Mouse (Mus musculus): ENCODE measurements at regions not wholly inside any gene's neighbourhood (a gene's known extent, or its start where the extent isn't known, plus 50 kb on each side); places are given as distances from the start of the nearest gene placed in this dataset.
A peak's percentile ranks its signal among the peaks of the same experiment; 100 is the strongest.
"Not testable (repeated sequence)": the region's sequence is repeated elsewhere in the genome, so short reads cannot be mapped to it uniquely, and the experiment has no call there.

DNA sequence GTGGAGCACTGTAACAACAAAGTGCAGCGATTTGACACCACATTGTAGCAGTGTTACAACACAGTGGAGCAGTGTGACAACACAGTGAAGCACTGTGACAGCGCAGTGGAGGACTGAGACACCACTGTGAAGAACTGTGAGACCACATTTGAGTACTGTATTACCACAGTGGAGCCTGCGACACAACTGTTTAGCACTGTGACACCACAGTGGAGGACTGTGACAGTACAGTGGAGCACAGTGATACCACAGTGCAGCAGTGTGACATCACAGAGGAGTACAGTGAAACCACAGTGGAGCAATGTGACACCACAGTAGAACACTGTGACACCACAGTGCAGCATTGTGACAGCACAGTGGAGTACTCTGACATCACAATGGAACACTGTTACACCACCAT, 102.5 kb upstream of the Vmn1r2 start:
- Histone ChIP-seq H3K4me3 (no peak overlapping the region), H3K4me1 (replicated peaks) (no peaks in the 10 kb centered on the region), H3K27ac (ENCODE audit: poor library complexity, severe bottlenecking) (no peak overlapping the region), H3K27me3 (replicated peaks) (no peaks in the 10 kb centered on the region), H3K9me3 (replicated peaks) (peaks cover 86% of the 10 kb centered on the region), H3K4me2 (no peak overlapping the region), H3K36me3 (no peaks in the 10 kb centered on the region), H3K9ac (no peak overlapping the region)
- WGBS = 24% methylated on average over 3 of the region's 3 CpGs
- no peak for ATAC-seq (ENCODE audit: insufficient number of reproducible peaks, low FRiP score)

DNA sequence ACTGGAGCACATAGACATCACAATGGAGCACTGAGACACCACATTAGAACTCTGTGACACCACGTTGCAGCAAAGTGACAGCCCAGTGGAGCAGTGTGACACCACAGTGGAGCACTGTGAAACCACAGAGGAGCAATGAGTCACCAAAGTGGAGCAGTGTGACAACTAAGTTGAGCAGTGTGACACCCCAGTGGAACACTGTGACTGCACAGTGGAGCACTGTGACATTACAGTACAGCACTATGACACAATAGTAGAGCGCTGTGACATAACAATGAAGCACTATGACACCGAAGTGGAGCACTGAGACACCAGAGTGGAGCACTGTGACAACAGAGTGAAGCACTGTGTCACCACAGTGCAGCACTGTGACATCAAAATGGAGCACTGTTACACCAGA, 101.8 kb upstream of the Vmn1r2 start:
- not testable (repeated sequence) for H3K9ac ChIP-seq; H3K4me3 ChIP-seq; H3K36me3 ChIP-seq; H3K4me2 ChIP-seq; ATAC-seq (ENCODE audit: insufficient number of reproducible peaks, low FRiP score); H3K4me1 ChIP-seq (replicated peaks); H3K27ac ChIP-seq (ENCODE audit: poor library complexity, severe bottlenecking); H3K27me3 ChIP-seq (replicated peaks)
- H3K9me3 ChIP-seq (replicated peaks) = peaks cover 90% of the 10 kb centered on the region
- 68% methylated on average over 3 of the region's 3 CpGs for WGBS

GRCm38 (mm10) chr4:3066051-3066736, 100.9 kb upstream of the Vmn1r2 start:
- H3K4me1 ChIP-seq (replicated peaks) = no peaks in the 10 kb centered on the region
- H3K4me3 ChIP-seq = no peak overlapping the region
- ATAC-seq (ENCODE audit: insufficient number of reproducible peaks, low FRiP score) = no peak
- H3K27ac ChIP-seq (ENCODE audit: poor library complexity, severe bottlenecking) = no peak overlapping the region
- peaks cover 99% of the 10 kb centered on the region for H3K9me3 ChIP-seq (replicated peaks)
- H3K36me3 ChIP-seq = no peaks in the 10 kb centered on the region
- H3K9ac ChIP-seq = no peak overlapping the region
- H3K27me3 ChIP-seq (replicated peaks) = no peaks in the 10 kb centered on the region
- H3K4me2 ChIP-seq = no peak overlapping the region
- 70% methylated on average over 5 of the region's 5 CpGs for WGBS

DNA sequence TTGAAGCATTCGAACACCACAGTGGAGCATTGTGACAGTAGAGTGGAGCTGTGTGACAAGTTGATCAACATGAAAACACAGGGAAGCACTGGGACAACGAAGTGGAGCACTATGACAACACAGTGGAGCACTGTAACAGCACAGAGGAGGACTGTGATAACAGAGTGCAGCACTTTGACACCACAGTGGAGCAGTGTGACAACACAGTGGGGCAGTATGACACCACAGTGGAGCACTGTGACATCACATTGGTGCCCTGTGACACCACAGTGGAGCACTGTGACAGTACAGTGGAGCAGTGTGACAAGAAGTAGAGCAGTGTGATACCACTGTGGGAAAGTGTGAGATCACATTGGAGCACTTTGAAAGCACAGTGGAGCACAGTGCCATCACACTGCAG, 99.9 kb upstream of the Vmn1r2 start:
- 50% methylated on average over 2 of the region's 2 CpGs for WGBS
- peaks cover 94% of the 10 kb centered on the region for H3K9me3 ChIP-seq (replicated peaks)
- peak; percentile 5; the same call in 1 of the 2 replicates for ATAC-seq (ENCODE audit: insufficient number of reproducible peaks, low FRiP score)
- no peak overlapping the region for H3K4me2 ChIP-seq
- no peaks in the 10 kb centered on the region for H3K36me3 ChIP-seq
- H3K4me1 ChIP-seq (replicated peaks) = no peaks in the 10 kb centered on the region
- H3K27me3 ChIP-seq (replicated peaks) = no peaks in the 10 kb centered on the region
- H3K27ac ChIP-seq (ENCODE audit: poor library complexity, severe bottlenecking) = no peak overlapping the region
- no peak overlapping the region for H3K4me3 ChIP-seq
- H3K9ac ChIP-seq = no peak overlapping the region

GRCm38 (mm10) chr4:3067666-3068065, 99.5 kb upstream of the Vmn1r2 start:
- WGBS = 27% methylated on average over 2 of the region's 2 CpGs
- H3K9me3 ChIP-seq (replicated peaks) = peaks cover 94% of the 10 kb centered on the region
- no peaks in the 10 kb centered on the region for H3K4me1 ChIP-seq (replicated peaks)
- H3K27ac ChIP-seq (ENCODE audit: poor library complexity, severe bottlenecking) = no peak overlapping the region
- ATAC-seq (ENCODE audit: insufficient number of reproducible peaks, low FRiP score) = peak; percentile 70
- H3K36me3 ChIP-seq = no peaks in the 10 kb centered on the region
- H3K4me3 ChIP-seq = no peak overlapping the region
- no peak overlapping the region for H3K9ac ChIP-seq
- H3K4me2 ChIP-seq = no peak overlapping the region
- H3K27me3 ChIP-seq (replicated peaks) = no peaks in the 10 kb centered on the region

GRCm38 (mm10) chr4:3068306-3069223, 98.6 kb upstream of the Vmn1r2 start:
- Histone ChIP-seq H3K9ac (no peak overlapping the region), H3K4me3 (no peak overlapping the region), H3K4me1 (replicated peaks) (no peaks in the 10 kb centered on the region), H3K27me3 (replicated peaks) (no peaks in the 10 kb centered on the region), H3K36me3 (no peaks in the 10 kb centered on the region), H3K27ac (ENCODE audit: poor library complexity, severe bottlenecking) (no peak overlapping the region), H3K4me2 (no peak overlapping the region), H3K9me3 (replicated peaks) (peaks cover 85% of the 10 kb centered on the region)
- WGBS = 76% methylated on average over 6 of the region's 6 CpGs
- peak; percentile 18 for ATAC-seq (ENCODE audit: insufficient number of reproducible peaks, low FRiP score)

DNA sequence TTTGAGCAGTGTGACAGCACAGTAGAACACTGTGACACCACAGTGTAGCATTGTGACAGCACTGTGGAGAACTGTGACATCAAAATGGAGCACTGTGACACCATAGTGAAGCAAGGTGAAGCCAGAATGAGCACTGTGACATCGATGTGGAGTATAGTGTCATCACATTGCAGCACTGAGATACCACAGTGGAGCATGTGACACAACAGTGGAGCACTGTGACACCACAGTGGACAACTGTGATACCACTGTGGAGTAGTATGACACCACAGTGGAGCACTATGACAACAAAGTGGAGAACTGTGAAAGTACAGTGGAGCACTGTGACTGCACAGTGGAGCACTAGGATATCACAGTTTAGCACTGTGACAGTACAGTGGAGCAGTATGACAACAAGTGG, 97.8 kb upstream of the Vmn1r2 start:
- Histone ChIP-seq H3K9ac (no peak overlapping the region), H3K27me3 (replicated peaks) (no peaks in the 10 kb centered on the region), H3K4me3 (no peak overlapping the region), H3K27ac (ENCODE audit: poor library complexity, severe bottlenecking) (no peak overlapping the region), H3K4me1 (replicated peaks) (no peaks in the 10 kb centered on the region), H3K4me2 (no peak overlapping the region), H3K9me3 (replicated peaks) (peaks cover 77% of the 10 kb centered on the region), H3K36me3 (no peaks in the 10 kb centered on the region)
- ATAC-seq (ENCODE audit: insufficient number of reproducible peaks, low FRiP score) = peak; percentile 27
- 42% methylated on average over 1 of the region's 1 CpGs for WGBS

DNA sequence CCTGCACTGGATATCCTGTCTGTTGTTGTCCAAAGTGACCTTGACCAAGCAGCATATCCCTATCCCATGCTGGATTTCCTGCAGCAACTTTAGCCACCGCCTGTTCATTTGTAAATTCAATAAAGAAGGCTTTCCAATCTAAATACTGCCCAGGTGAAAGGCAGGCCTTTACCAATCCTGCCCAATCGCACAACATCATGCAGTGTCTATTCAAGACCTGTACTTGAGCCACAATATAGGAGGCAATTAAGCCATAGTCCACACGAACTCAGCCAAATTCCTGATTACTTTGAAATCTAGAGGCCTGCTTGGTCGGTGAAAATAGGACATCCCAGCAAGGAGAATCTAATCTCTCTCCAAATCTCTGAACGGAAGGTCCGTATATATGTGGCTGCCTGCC, 95.8 kb upstream of the Vmn1r2 start:
- H3K36me3 ChIP-seq; H3K4me1 ChIP-seq (replicated peaks); H3K27ac ChIP-seq (ENCODE audit: poor library complexity, severe bottlenecking); H3K4me2 ChIP-seq; H3K9ac ChIP-seq; H3K4me3 ChIP-seq; H3K27me3 ChIP-seq (replicated peaks); ATAC-seq (ENCODE audit: insufficient number of reproducible peaks, low FRiP score): not testable (repeated sequence)
- H3K9me3 ChIP-seq (replicated peaks) = peaks cover 57% of the 10 kb centered on the region
- WGBS = 63% methylated on average over 6 of the region's 6 CpGs

DNA sequence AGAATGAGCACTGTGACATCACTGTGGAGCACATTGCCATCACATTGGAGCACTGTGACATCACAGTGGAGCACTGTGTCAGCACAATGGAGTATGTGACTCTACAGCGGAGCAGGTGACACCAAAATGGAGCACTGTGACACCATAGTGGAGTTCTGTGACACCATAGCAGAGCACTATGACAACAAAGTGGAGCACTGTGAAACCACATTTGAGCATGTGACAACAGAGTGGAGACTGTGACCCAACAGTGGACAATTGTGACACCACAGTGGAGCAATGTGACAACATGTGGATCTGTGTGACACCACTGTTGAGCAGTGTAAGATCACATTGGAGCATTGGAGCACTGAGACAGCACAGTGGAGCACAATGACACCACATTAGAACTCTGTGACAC, 87.2 kb upstream of the Vmn1r2 start:
- no peak for ATAC-seq (ENCODE audit: insufficient number of reproducible peaks, low FRiP score)
- H3K4me3 ChIP-seq = no peak overlapping the region

GRCm38 (mm10) chr4:3080385-3081125, 86.6 kb upstream of the Vmn1r2 start:
- H3K4me3 ChIP-seq = no peak overlapping the region
- WGBS = 52% methylated on average over 7 of the region's 7 CpGs
- H3K36me3 ChIP-seq = no peaks in the 10 kb centered on the region
- ATAC-seq (ENCODE audit: insufficient number of reproducible peaks, low FRiP score) = peak; percentile 19
- no peaks in the 10 kb centered on the region for H3K27me3 ChIP-seq (replicated peaks)
- no peaks in the 10 kb centered on the region for H3K4me1 ChIP-seq (replicated peaks)
- no peak overlapping the region for H3K9ac ChIP-seq
- peaks cover 70% of the 10 kb centered on the region for H3K9me3 ChIP-seq (replicated peaks)
- H3K27ac ChIP-seq (ENCODE audit: poor library complexity, severe bottlenecking) = no peak overlapping the region
- no peak overlapping the region for H3K4me2 ChIP-seq

More for the DNA sequence above, 87.2 kb upstream of the Vmn1r2 start:
- Histone ChIP-seq H3K27ac (ENCODE audit: poor library complexity, severe bottlenecking) (no peak overlapping the region), H3K27me3 (replicated peaks) (no peaks in the 10 kb centered on the region), H3K4me2 (no peak overlapping the region), H3K4me1 (replicated peaks) (no peaks in the 10 kb centered on the region), H3K36me3 (no peaks in the 10 kb centered on the region), H3K9ac (no peak overlapping the region), H3K9me3 (replicated peaks) (peaks cover 64% of the 10 kb centered on the region)
- WGBS = 87% methylated on average over 1 of the region's 1 CpGs

All from heart, embryonic 12.5 days (tissue).